Mouse (Mus musculus): Measurements from ENCODE around the gene Pgm1. TPM values are rescaled to one million over a fixed set of nuclear protein-coding genes. Genes with fewer than 3 reads are reported as not detected.

Gene Pgm1
- total and polyA plus RNA-seq, 2 experiments from 2014 or later: 106 to 112 TPM

- no peak overlapping the region for H3K4me2 ChIP-seq (ENCODE audit: low read depth, low read length, poor library complexity, severe bottlenecking)
- no peak overlapping the region for H3K4me3 ChIP-seq (ENCODE audit: low read depth, low read length)
- peaks cover 7% of the 10 kb centered on the region; the same call in 1 of the 2 replicates for H3K36me3 ChIP-seq (ENCODE audit: insufficient read depth, low read length)
- H3K27me3 ChIP-seq (ENCODE audit: insufficient read depth, low read length): no peaks in the 10 kb centered on the region
- H3K27ac ChIP-seq (ENCODE audit: low read depth, low read length): no peak overlapping the region
- WGBS: 76% methylated on average over 3 of the region's 3 CpGs
- TF ChIP-seq CTCF (IDR thresholded peaks at IDR 0.05): no peak
- no peak for DNase-seq (ENCODE audit: low spot score)
- no peak overlapping the region for H3K9ac ChIP-seq (replicated peaks; ENCODE audit: low read length, poor library complexity, severe bottlenecking)
- 0 out of 2 replicates have a peak, but pooled peaks cover 12% of the 10 kb centered on the region for H3K4me1 ChIP-seq (ENCODE audit: insufficient read depth, low read length)
- H3K9me3 ChIP-seq (ENCODE audit: low read length): no peaks in the 10 kb centered on the region
- ATAC-seq (ENCODE audit: low FRiP score): no peak
Observed at GRCm38 (mm10) chr4:99959308-99959707, 30.1 kb downstream of the Pgm1 start.

GRCm38 (mm10) chr4:99966555-99966954 lies 37.3 kb downstream of the Pgm1 start:
- Histone ChIP-seq H3K9ac (replicated peaks; ENCODE audit: low read length, poor library complexity, severe bottlenecking) (no peak overlapping the region), H3K4me1 (ENCODE audit: insufficient read depth, low read length) (no peaks in the 10 kb centered on the region), H3K27me3 (ENCODE audit: insufficient read depth, low read length) (no peaks in the 10 kb centered on the region), H3K9me3 (ENCODE audit: low read length) (no peaks in the 10 kb centered on the region), H3K4me2 (ENCODE audit: low read depth, low read length, poor library complexity, severe bottlenecking) (no peak overlapping the region), H3K4me3 (ENCODE audit: low read depth, low read length) (no peak overlapping the region), H3K27ac (ENCODE audit: low read depth, low read length) (no peak overlapping the region), H3K36me3 (ENCODE audit: insufficient read depth, low read length) (peaks cover 28% of the 10 kb centered on the region)
- 86% methylated on average over 6 of the region's 6 CpGs for WGBS
- ATAC-seq (ENCODE audit: low FRiP score) (no peak), DNase-seq (ENCODE audit: low spot score) (no peak)
- no peak for TF ChIP-seq CTCF (IDR thresholded peaks at IDR 0.05)

- no peak overlapping the region for H3K4me3 ChIP-seq (ENCODE audit: low read depth, low read length)
- peaks cover 28% of the 10 kb centered on the region for H3K36me3 ChIP-seq (ENCODE audit: insufficient read depth, low read length)
- TF ChIP-seq CTCF (IDR thresholded peaks at IDR 0.05): no peak
- peak; percentile 22 for DNase-seq (ENCODE audit: low spot score)
- ATAC-seq (ENCODE audit: low FRiP score): no peak
- H3K4me1 ChIP-seq (ENCODE audit: insufficient read depth, low read length): no peaks in the 10 kb centered on the region
- H3K9me3 ChIP-seq (ENCODE audit: low read length): no peaks in the 10 kb centered on the region
- no peaks in the 10 kb centered on the region for H3K27me3 ChIP-seq (ENCODE audit: insufficient read depth, low read length)
- 38% methylated on average over 5 of the region's 5 CpGs for WGBS
- no peak overlapping the region for H3K27ac ChIP-seq (ENCODE audit: low read depth, low read length)
- H3K9ac ChIP-seq (replicated peaks; ENCODE audit: low read length, poor library complexity, severe bottlenecking): no peak overlapping the region
- no peak overlapping the region for H3K4me2 ChIP-seq (ENCODE audit: low read depth, low read length, poor library complexity, severe bottlenecking)
Observed at GRCm38 (mm10) chr4:99969328-99969727, 40.1 kb downstream of the Pgm1 start.

GRCm38 (mm10) chr4:99970097-99970496 lies 40.9 kb downstream of the Pgm1 start:
- Histone ChIP-seq H3K4me1 (ENCODE audit: insufficient read depth, low read length) (no peaks in the 10 kb centered on the region), H3K27me3 (ENCODE audit: insufficient read depth, low read length) (no peaks in the 10 kb centered on the region), H3K9me3 (ENCODE audit: low read length) (no peaks in the 10 kb centered on the region), H3K27ac (ENCODE audit: low read depth, low read length) (no peak overlapping the region), H3K9ac (replicated peaks; ENCODE audit: low read length, poor library complexity, severe bottlenecking) (no peak overlapping the region), H3K4me2 (ENCODE audit: low read depth, low read length, poor library complexity, severe bottlenecking) (no peak overlapping the region), H3K4me3 (ENCODE audit: low read depth, low read length) (no peak overlapping the region), H3K36me3 (ENCODE audit: insufficient read depth, low read length) (peaks cover 27% of the 10 kb centered on the region)
- 73% methylated on average over 4 of the region's 4 CpGs for WGBS
- ATAC-seq (ENCODE audit: low FRiP score) (no peak), DNase-seq (ENCODE audit: low spot score) (no peak)
- TF ChIP-seq CTCF (IDR thresholded peaks at IDR 0.05): no peak

- H3K27me3 ChIP-seq (ENCODE audit: insufficient read depth, low read length): no peaks in the 10 kb centered on the region
- no peaks in the 10 kb centered on the region for H3K9me3 ChIP-seq (ENCODE audit: low read length)
- DNase-seq (ENCODE audit: low spot score): no peak
- whole genome bisulfite sequencing: 91% methylated on average over 6 of the region's 6 CpGs
- peaks cover 15% of the 10 kb centered on the region for H3K36me3 ChIP-seq (ENCODE audit: insufficient read depth, low read length)
- H3K4me3 ChIP-seq (ENCODE audit: low read depth, low read length): no peak overlapping the region
- H3K4me2 ChIP-seq (ENCODE audit: low read depth, low read length, poor library complexity, severe bottlenecking): no peak overlapping the region
- TF ChIP-seq CTCF (IDR thresholded peaks at IDR 0.05): no peak
- ATAC-seq (ENCODE audit: low FRiP score): no peak
- no peaks in the 10 kb centered on the region for H3K4me1 ChIP-seq (ENCODE audit: insufficient read depth, low read length)
- no peak overlapping the region for H3K9ac ChIP-seq (replicated peaks; ENCODE audit: low read length, poor library complexity, severe bottlenecking)
- H3K27ac ChIP-seq (ENCODE audit: low read depth, low read length): no peak overlapping the region
Observed at GRCm38 (mm10) chr4:99972886-99973285, 43.7 kb downstream of the Pgm1 start.

- no peak overlapping the region for H3K9ac ChIP-seq (replicated peaks; ENCODE audit: low read length, poor library complexity, severe bottlenecking)
- no peaks in the 10 kb centered on the region for H3K27me3 ChIP-seq (ENCODE audit: insufficient read depth, low read length)
- no peak overlapping the region for H3K4me3 ChIP-seq (ENCODE audit: low read depth, low read length)
- no peaks in the 10 kb centered on the region for H3K4me1 ChIP-seq (ENCODE audit: insufficient read depth, low read length)
- DNase-seq (ENCODE audit: low spot score) (peak; percentile 59), ATAC-seq (ENCODE audit: low FRiP score) (peak; percentile 41; the same call in 1 of the 2 replicates)
- H3K27ac ChIP-seq (ENCODE audit: low read depth, low read length): no peak overlapping the region
- H3K36me3 ChIP-seq (ENCODE audit: insufficient read depth, low read length): peaks cover 11% of the 10 kb centered on the region
- H3K4me2 ChIP-seq (ENCODE audit: low read depth, low read length, poor library complexity, severe bottlenecking): no peak overlapping the region
- H3K9me3 ChIP-seq (ENCODE audit: low read length): no peaks in the 10 kb centered on the region
- 90% methylated on average over 1 of the region's 1 CpGs for WGBS
- TF ChIP-seq CTCF (IDR thresholded peaks at IDR 0.05): no peak
Observed at GRCm38 (mm10) chr4:99973931-99974330, 44.7 kb downstream of the Pgm1 start.

Measured in midbrain, postnatal 0 days (tissue).